Mouse (Mus musculus): ENCODE measurements around the gene Ubr7.

DNA sequence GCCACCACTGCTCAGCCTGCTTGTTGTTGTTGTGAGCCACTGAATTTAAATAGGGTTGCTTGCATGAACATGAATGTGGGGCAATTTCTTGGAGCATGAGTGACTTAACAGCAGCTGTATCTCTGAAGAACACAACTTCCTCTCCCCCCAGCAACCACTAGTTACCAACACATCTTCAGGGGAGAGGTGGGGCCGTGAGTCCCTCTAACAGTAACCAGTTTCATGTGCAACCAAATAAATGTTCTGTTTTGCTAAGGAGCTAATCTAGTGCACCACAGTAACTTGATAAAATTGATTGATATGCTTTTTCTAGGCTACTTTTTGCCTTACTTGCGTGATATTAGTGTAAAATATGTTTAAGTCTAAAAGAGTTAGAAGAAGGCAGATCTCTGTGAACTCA, 41.8 kb downstream of the Ubr7 start:
- TF ChIP-seq POLR2A (IDR thresholded peaks at IDR 0.05; ENCODE audit: insufficient read depth, low read depth, low read length) = no peak
- no peak for TF ChIP-seq CTCF (IDR thresholded peaks at IDR 0.05)

All from heart, adult 2 months (tissue).